Mouse (Mus musculus): ENCODE results near the gene Ppp2r3a. TPM values are rescaled to one million over a fixed set of nuclear protein-coding genes. Genes with fewer than 3 reads are reported as not detected.
A peak's percentile ranks its signal among the peaks of the same experiment; 100 is the strongest.

The Ppp2r3a gene
- polyA plus RNA-seq, 1 experiment from 2014 or later, result 33.9 TPM

DNA sequence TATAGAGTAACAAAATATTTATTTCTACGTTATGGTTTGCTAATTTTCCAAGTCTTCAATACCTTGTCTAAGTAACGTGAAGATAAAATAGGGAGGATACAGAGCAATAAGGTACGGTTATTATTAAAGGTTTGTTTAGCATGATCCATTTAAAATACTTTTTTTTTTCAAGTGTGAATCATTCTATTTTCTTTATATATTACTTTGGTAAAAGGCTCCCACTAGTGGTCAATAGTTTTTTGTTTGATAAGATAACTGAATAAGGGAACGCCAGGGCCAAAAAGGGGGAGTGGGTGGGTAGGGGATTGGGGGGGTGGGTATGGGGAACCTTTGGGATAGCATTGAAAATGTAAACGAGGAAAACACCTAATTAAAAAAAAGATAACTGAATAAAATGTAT is 98.7 kb downstream of the Ppp2r3a start:
- 84% methylated on average over 5 of the region's 5 CpGs for WGBS

DNA sequence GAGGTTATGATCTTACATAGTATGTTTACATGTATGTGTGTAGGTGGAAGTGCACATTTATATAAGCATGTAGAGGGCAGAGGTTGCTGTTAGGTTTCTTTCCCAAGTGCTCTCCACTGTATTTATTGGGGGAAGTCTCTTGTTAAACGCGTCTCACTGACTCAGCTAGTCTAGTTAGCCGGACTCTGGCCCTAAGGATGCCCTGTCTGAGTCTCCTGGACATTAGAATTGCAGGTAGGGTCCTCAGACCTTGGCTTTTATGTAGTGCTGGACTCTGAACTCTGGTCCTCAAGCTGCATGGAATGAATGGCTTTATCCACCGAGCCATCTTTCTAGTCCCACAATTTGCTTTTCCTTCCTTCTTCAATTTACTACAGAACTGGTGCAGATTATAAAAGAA is 108.0 kb downstream of the Ppp2r3a start:
- H3K9ac ChIP-seq, result no peak overlapping the region
- DNase-seq (ENCODE audit: low spot score), result no peak
- no peak for ATAC-seq (ENCODE audit: low FRiP score)
- H3K4me2 ChIP-seq (replicated peaks), result no peak overlapping the region
- peaks cover 60% of the 10 kb centered on the region for H3K36me3 ChIP-seq (replicated peaks; ENCODE audit: control insufficient read depth, insufficient read depth)
- H3K27me3 ChIP-seq (ENCODE audit: control insufficient read depth, insufficient read depth, low read length), result no peaks in the 10 kb centered on the region
- peaks cover 7% of the 10 kb centered on the region for H3K9me3 ChIP-seq (ENCODE audit: control insufficient read depth, low read length)
- WGBS, result 89% methylated on average over 4 of the region's 4 CpGs
- no peak overlapping the region for H3K4me3 ChIP-seq (replicated peaks; ENCODE audit: low read length)
- no peak overlapping the region for H3K27ac ChIP-seq
- H3K4me1 ChIP-seq (replicated peaks; ENCODE audit: control insufficient read depth, insufficient read depth, low read length), result no peaks in the 10 kb centered on the region

More for the DNA sequence above, 98.7 kb downstream of the Ppp2r3a start:
- ATAC-seq (ENCODE audit: low FRiP score) (no peak), DNase-seq (ENCODE audit: low spot score) (no peak)
- no peak overlapping the region for H3K4me2 ChIP-seq (replicated peaks)
- H3K27ac ChIP-seq, result no peak overlapping the region
- no peaks in the 10 kb centered on the region for H3K9me3 ChIP-seq (ENCODE audit: control insufficient read depth, low read length)
- no peak overlapping the region for H3K9ac ChIP-seq
- H3K27me3 ChIP-seq (ENCODE audit: control insufficient read depth, insufficient read depth, low read length), result no peaks in the 10 kb centered on the region
- no peaks in the 10 kb centered on the region for H3K4me1 ChIP-seq (replicated peaks; ENCODE audit: control insufficient read depth, insufficient read depth, low read length)
- H3K36me3 ChIP-seq (replicated peaks; ENCODE audit: control insufficient read depth, insufficient read depth), result peaks cover 33% of the 10 kb centered on the region
- H3K4me3 ChIP-seq (replicated peaks; ENCODE audit: low read length), result no peak overlapping the region

DNA sequence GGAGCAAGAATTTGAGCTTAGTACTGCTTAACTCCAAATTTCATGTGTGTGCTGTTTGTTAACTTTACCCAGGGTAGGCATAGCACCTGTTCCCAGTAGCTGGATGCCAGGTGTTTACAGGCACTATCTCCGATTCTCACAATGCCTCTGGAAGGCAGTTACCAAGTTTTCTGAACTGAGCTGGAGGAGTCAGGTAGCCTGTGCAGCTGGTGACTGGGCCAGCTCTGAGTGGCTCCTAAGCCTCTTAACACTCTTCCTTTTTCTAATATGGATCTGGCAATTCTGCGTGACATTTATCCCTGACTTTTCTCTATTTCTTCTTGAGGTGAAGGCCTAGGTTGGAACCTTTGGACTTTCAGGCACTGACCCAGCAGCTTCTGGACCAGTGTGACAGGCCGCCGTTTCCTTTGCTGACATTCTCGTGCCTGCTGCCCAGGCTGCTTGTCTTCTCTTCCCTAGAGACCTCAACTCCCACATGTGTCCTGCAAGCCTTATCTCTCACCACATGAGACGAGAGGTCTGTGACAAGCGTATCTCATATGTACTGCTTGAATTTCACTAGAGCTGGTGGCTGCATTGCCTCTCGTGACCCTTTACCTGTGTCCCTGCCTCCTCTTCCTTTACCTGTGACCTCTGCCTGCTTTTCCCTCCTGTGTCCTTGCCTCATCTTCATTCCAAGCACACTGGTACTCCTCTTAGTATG is 137.3 kb downstream of the Ppp2r3a start:
- Histone ChIP-seq H3K4me1 (replicated peaks; ENCODE audit: control insufficient read depth, insufficient read depth, low read length) (no peaks in the 10 kb centered on the region), H3K27ac (no peak overlapping the region), H3K4me3 (replicated peaks; ENCODE audit: low read length) (no peak overlapping the region), H3K27me3 (ENCODE audit: control insufficient read depth, insufficient read depth, low read length) (no peaks in the 10 kb centered on the region), H3K9ac (no peak overlapping the region), H3K4me2 (replicated peaks) (no peak overlapping the region), H3K36me3 (replicated peaks; ENCODE audit: control insufficient read depth, insufficient read depth) (peaks cover 7% of the 10 kb centered on the region), H3K9me3 (ENCODE audit: control insufficient read depth, low read length) (no peaks in the 10 kb centered on the region)
- DNase-seq (ENCODE audit: low spot score), result no peak
- no peak for ATAC-seq (ENCODE audit: low FRiP score)
- WGBS, result 90% methylated on average over 8 of the region's 8 CpGs

DNA sequence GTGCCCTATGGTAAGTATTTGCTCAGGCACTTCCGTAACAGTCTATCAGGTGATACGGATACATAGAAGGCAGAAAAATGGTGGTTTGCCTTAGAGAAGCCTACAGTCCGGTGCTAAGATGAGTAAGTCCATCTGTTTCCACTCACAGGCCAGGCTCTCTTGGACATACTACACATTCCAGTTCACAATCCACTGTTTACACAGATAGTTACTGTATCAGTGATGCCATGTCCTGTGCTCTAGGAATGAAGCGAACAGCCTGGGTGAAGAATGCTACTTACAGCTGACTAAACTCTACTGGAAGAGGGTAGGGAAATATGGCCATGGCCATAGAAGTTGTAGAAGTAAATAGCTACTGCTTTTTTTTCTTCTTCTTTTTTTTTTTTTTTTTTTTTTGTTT is 138.3 kb downstream of the Ppp2r3a start:
- no peak overlapping the region for H3K27ac ChIP-seq
- peaks cover 7% of the 10 kb centered on the region for H3K36me3 ChIP-seq (replicated peaks; ENCODE audit: control insufficient read depth, insufficient read depth)
- no peak overlapping the region for H3K4me2 ChIP-seq (replicated peaks)
- H3K4me3 ChIP-seq (replicated peaks; ENCODE audit: low read length), result no peak overlapping the region
- no peak for DNase-seq (ENCODE audit: low spot score)
- WGBS, result 95% methylated on average over 4 of the region's 4 CpGs
- ATAC-seq (ENCODE audit: low FRiP score), result no peak
- H3K9ac ChIP-seq, result no peak overlapping the region
- H3K27me3 ChIP-seq (ENCODE audit: control insufficient read depth, insufficient read depth, low read length), result no peaks in the 10 kb centered on the region
- H3K4me1 ChIP-seq (replicated peaks; ENCODE audit: control insufficient read depth, insufficient read depth, low read length), result no peaks in the 10 kb centered on the region
- H3K9me3 ChIP-seq (ENCODE audit: control insufficient read depth, low read length), result no peaks in the 10 kb centered on the region

DNA sequence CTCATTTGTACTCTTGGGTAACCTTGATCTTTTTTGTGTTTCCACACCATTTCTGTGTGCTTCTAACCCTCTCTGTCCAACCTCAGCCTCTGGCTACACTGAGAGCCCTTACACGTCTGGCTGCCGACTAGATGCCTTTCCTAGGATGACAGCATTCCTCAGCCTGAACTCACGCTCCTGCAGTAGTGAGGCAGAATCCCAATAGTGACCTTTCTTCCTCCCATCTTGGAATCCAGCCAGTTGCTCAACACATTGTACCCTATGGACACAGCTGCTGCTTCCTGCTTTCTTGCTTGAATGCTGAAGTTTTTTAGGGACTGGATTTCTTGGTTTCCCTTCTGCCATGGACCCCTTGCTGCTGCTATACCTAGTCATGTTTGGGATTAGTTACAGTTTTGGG is 141.6 kb downstream of the Ppp2r3a start:
- DNase-seq (ENCODE audit: low spot score), result peak; percentile 53
- Histone ChIP-seq H3K36me3 (replicated peaks; ENCODE audit: control insufficient read depth, insufficient read depth) (peaks cover 26% of the 10 kb centered on the region), H3K4me2 (replicated peaks) (no peak overlapping the region), H3K9me3 (ENCODE audit: control insufficient read depth, low read length) (no peaks in the 10 kb centered on the region), H3K27ac (no peak overlapping the region), H3K27me3 (ENCODE audit: control insufficient read depth, insufficient read depth, low read length) (no peaks in the 10 kb centered on the region), H3K4me1 (replicated peaks; ENCODE audit: control insufficient read depth, insufficient read depth, low read length) (no peaks in the 10 kb centered on the region), H3K4me3 (replicated peaks; ENCODE audit: low read length) (no peak overlapping the region), H3K9ac (no peak overlapping the region)
- 50% methylated on average over 3 of the region's 3 CpGs for WGBS
- no peak for ATAC-seq (ENCODE audit: low FRiP score)

DNA sequence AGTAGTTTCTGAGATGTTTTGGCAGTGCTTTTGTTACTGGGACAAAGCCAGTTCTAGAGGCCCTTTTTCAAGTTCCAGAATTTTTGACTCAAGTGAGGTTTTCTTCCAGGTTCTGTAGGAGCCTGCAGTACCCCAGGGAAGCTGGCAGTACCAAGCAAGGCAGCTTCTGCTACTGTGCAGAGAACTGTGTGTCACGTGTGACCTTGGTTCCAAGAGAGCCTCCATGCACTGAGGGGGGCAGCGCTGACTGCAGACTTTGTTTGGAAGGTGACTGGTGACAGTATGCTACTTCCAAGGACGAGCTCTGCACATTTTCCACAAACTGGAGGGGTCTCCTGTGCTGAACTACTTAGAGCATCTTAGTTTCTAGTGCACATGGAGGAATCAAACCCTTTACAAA is 144.2 kb downstream of the Ppp2r3a start:
- 90% methylated on average over 3 of the region's 3 CpGs for WGBS
- H3K4me2 ChIP-seq (replicated peaks), result no peak overlapping the region
- H3K9ac ChIP-seq, result no peak overlapping the region
- H3K4me3 ChIP-seq (replicated peaks; ENCODE audit: low read length), result no peak overlapping the region
- no peaks in the 10 kb centered on the region for H3K4me1 ChIP-seq (replicated peaks; ENCODE audit: control insufficient read depth, insufficient read depth, low read length)
- H3K27me3 ChIP-seq (ENCODE audit: control insufficient read depth, insufficient read depth, low read length), result no peaks in the 10 kb centered on the region
- H3K27ac ChIP-seq, result no peak overlapping the region
- H3K9me3 ChIP-seq (ENCODE audit: control insufficient read depth, low read length), result no peaks in the 10 kb centered on the region
- DNase-seq (ENCODE audit: low spot score) (no peak), ATAC-seq (ENCODE audit: low FRiP score) (no peak)
- peaks cover 31% of the 10 kb centered on the region for H3K36me3 ChIP-seq (replicated peaks; ENCODE audit: control insufficient read depth, insufficient read depth)

DNA sequence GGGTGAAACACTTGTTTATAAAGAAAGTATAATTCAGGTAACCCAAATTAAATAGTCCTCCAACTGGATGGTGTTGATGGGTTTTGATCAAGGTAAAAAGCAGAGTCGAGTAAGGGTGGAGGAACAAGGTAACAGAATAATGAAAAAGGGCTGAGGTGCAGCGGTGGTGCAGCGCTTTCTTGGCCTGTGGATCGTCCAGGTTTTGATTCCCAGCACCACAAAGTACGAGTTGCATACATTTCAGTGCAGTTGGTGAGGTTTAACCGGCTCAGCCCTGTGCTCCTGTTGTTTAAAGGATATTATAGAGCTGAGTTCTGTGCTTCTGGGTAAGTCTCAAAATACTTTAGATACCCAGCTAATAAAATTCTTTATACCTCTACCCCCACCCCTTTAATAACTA is 145.9 kb downstream of the Ppp2r3a start:
- Histone ChIP-seq H3K9ac (no peak overlapping the region), H3K36me3 (replicated peaks; ENCODE audit: control insufficient read depth, insufficient read depth) (peaks cover 48% of the 10 kb centered on the region), H3K4me1 (replicated peaks; ENCODE audit: control insufficient read depth, insufficient read depth, low read length) (no peaks in the 10 kb centered on the region), H3K27me3 (ENCODE audit: control insufficient read depth, insufficient read depth, low read length) (no peaks in the 10 kb centered on the region), H3K4me3 (replicated peaks; ENCODE audit: low read length) (no peak overlapping the region), H3K4me2 (replicated peaks) (no peak overlapping the region), H3K27ac (no peak overlapping the region), H3K9me3 (ENCODE audit: control insufficient read depth, low read length) (no peaks in the 10 kb centered on the region)
- 92% methylated on average over 6 of the region's 6 CpGs for WGBS
- DNase-seq (ENCODE audit: low spot score) (no peak), ATAC-seq (ENCODE audit: low FRiP score) (no peak)

DNA sequence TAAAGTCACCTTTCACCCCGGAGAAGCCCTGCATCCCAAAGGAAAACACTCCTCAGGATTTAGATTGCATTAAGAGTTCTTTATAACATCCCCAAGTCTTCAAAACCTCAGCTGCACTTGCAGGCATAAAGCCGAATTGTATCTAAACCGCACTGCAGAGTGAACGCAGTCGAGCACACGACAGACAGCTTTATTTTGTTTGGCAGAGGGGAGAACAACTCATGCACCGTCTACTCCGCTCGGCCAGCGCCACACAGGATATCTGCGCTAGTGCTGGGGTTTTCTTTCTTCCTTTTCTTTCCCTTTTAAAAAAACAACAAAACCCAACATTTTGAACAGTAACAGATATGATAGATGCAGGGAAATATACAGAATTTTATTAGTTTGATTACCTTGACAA is 146.7 kb downstream of the Ppp2r3a start:
- H3K4me1 ChIP-seq (replicated peaks; ENCODE audit: control insufficient read depth, insufficient read depth, low read length), result no peaks in the 10 kb centered on the region
- DNase-seq (ENCODE audit: low spot score), result no peak
- H3K36me3 ChIP-seq (replicated peaks; ENCODE audit: control insufficient read depth, insufficient read depth), result peaks cover 50% of the 10 kb centered on the region

DNA sequence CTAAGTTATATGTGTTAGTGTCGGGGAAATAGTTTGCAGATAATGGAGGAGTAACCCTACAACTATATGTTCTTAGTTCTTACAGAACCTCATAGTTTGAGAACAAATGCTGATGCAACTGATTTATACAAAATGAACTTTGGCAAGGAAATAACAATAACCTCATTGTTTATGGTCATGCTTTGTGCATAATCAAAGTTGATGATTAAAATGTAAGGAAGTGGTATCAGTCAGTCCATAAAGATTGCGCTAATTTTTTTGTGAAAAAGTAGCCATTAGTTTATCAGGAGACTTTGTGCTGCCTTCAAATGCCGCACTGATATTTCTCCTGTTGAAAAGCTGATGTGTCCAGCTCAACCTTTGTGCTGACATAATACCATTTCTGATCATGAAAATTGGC is 149.3 kb downstream of the Ppp2r3a start:
- no peak overlapping the region for H3K4me2 ChIP-seq (replicated peaks)
- no peak overlapping the region for H3K27ac ChIP-seq
- DNase-seq (ENCODE audit: low spot score) (no peak), ATAC-seq (ENCODE audit: low FRiP score) (no peak)
- H3K4me1 ChIP-seq (replicated peaks; ENCODE audit: control insufficient read depth, insufficient read depth, low read length), result no peaks in the 10 kb centered on the region
- no peak overlapping the region for H3K9ac ChIP-seq
- H3K27me3 ChIP-seq (ENCODE audit: control insufficient read depth, insufficient read depth, low read length), result no peaks in the 10 kb centered on the region
- peaks cover 4% of the 10 kb centered on the region for H3K9me3 ChIP-seq (ENCODE audit: control insufficient read depth, low read length)
- no peak overlapping the region for H3K4me3 ChIP-seq (replicated peaks; ENCODE audit: low read length)
- WGBS, result 91% methylated on average over 3 of the region's 3 CpGs
- H3K36me3 ChIP-seq (replicated peaks; ENCODE audit: control insufficient read depth, insufficient read depth), result peaks cover 43% of the 10 kb centered on the region

More for the DNA sequence above, 146.7 kb downstream of the Ppp2r3a start:
- no peak overlapping the region for H3K27ac ChIP-seq
- H3K4me2 ChIP-seq (replicated peaks), result no peak overlapping the region
- no peaks in the 10 kb centered on the region for H3K27me3 ChIP-seq (ENCODE audit: control insufficient read depth, insufficient read depth, low read length)
- WGBS, result 82% methylated on average over 11 of the region's 11 CpGs
- no peak for ATAC-seq (ENCODE audit: low FRiP score)
- H3K9ac ChIP-seq, result no peak overlapping the region
- H3K9me3 ChIP-seq (ENCODE audit: control insufficient read depth, low read length), result no peaks in the 10 kb centered on the region
- H3K4me3 ChIP-seq (replicated peaks; ENCODE audit: low read length), result no peak overlapping the region

DNA sequence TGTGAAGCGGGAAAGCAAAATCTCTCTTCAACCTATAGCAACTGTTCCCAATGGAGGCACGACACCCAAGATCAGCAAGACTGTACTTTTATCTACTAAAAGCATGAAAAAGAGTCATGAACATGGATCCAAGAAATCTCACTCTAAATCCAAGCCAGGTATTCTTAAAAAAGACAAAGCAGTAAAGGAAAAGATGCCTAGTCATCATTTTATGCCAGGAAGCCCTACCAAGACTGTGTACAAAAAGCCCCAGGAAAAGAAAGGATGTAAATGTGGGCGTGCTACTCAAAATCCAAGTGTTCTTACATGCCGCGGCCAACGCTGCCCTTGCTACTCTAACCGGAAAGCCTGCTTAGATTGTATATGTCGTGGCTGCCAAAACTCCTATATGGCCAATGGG is 150.0 kb downstream of the Ppp2r3a start:
- H3K4me2 ChIP-seq (replicated peaks), result no peak overlapping the region
- no peak for DNase-seq (ENCODE audit: low spot score)
- no peaks in the 10 kb centered on the region for H3K4me1 ChIP-seq (replicated peaks; ENCODE audit: control insufficient read depth, insufficient read depth, low read length)
- no peak for ATAC-seq (ENCODE audit: low FRiP score)
- H3K9me3 ChIP-seq (ENCODE audit: control insufficient read depth, low read length), result peaks cover 5% of the 10 kb centered on the region
- no peak overlapping the region for H3K9ac ChIP-seq
- peaks cover 41% of the 10 kb centered on the region for H3K36me3 ChIP-seq (replicated peaks; ENCODE audit: control insufficient read depth, insufficient read depth)
- WGBS, result 95% methylated on average over 8 of the region's 8 CpGs
- no peak overlapping the region for H3K27ac ChIP-seq
- H3K4me3 ChIP-seq (replicated peaks; ENCODE audit: low read length), result no peak overlapping the region
- no peaks in the 10 kb centered on the region for H3K27me3 ChIP-seq (ENCODE audit: control insufficient read depth, insufficient read depth, low read length)

Data from hindbrain, embryonic 14.5 days (tissue).